Mouse (Mus musculus) CH12.LX (cell line): Measurements from ENCODE around the gene Ppih.

Experiments used
- CTCF ChIP-seq, 2 experiments: IDR thresholded peaks in 1 of 2; conservative IDR thresholded peaks in 1 of 2; 2 replicates each; pipeline ENCODE4 v1.5.1; 2011 to 2012; ENCODE audit warnings: low read depth in 2 of 2, low read length in 2 of 2, improper control_type of control experiment in 1 of 2, inconsistent platforms in 1 of 2, mild to moderate bottlenecking in 1 of 2, moderate library complexity in 1 of 2
- EP300 ChIP-seq: IDR thresholded peaks from 2 replicates; pipeline ENCODE4 v1.6.1; 2011; ENCODE audit warnings: low read length, improper control_type of control experiment
- ETS1 ChIP-seq: conservative IDR thresholded peaks from 2 replicates; pipeline ENCODE4 v1.6.1; 2012; ENCODE audit warnings: low read depth, mild to moderate bottlenecking, inconsistent platforms, low read length, improper control_type of control experiment, moderate library complexity
- GABPA ChIP-seq: IDR thresholded peaks from 2 replicates; pipeline ENCODE4 v1.6.1; 2012; ENCODE audit warnings: low read depth, low read length, improper control_type of control experiment, inconsistent platforms; ENCODE audit not compliant: insufficient replicate concordance
- JUND ChIP-seq: conservative IDR thresholded peaks from 2 replicates; pipeline ENCODE4 v1.6.1; 2011; ENCODE audit warnings: low read depth, low read length, improper control_type of control experiment
- MAZ ChIP-seq: IDR thresholded peaks from 2 replicates; pipeline ENCODE4 v1.6.1; 2012; ENCODE audit warnings: low read depth, mild to moderate bottlenecking, inconsistent platforms, low read length, improper control_type of control experiment, moderate library complexity
- NELFE ChIP-seq: IDR thresholded peaks from 2 replicates; pipeline ENCODE4 v1.6.1; 2011; ENCODE audit warnings: low read depth, low read length, improper control_type of control experiment
- POLR2A ChIP-seq: IDR thresholded peaks from 2 replicates; pipeline ENCODE4 v1.6.1; 2011; ENCODE audit warnings: low read depth, mild to moderate bottlenecking, improper control_type of control experiment, low read length
- UBTF ChIP-seq: IDR thresholded peaks from 2 replicates; pipeline ENCODE4 v1.6.1; 2012; ENCODE audit warnings: low read depth, mild to moderate bottlenecking, inconsistent platforms, low read length, improper control_type of control experiment, moderate library complexity
- USF1 ChIP-seq: IDR thresholded peaks from 2 replicates; pipeline ENCODE4 v1.6.1; 2014; ENCODE audit warnings: low read depth, mild to moderate bottlenecking, inconsistent platforms, low read length, improper control_type of control experiment
- USF2 ChIP-seq: conservative IDR thresholded peaks from 2 replicates; pipeline ENCODE4 v1.6.1; 2011; ENCODE audit warnings: low read depth, low read length, improper control_type of control experiment

DNA sequence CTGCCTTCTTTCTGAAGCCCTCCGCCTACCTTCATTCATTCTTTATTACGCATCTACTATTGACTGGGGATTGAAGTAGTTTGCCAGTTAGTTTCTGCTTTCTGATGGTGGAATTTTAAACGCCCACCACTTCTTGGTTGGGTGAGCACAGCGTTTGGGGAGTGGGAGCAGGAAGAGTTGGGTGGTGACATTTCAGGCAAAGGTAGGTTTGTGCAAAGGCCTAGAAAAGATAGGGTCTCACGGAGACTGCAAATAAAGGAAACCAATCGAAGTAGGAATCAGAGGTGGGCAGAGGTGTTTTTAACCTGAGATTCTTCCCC lies 25.3 kb downstream of the Ppih start:
- TF ChIP-seq POLR2A (no peak), UBTF (no peak), EP300 (no peak), GABPA (no peak), NELFE (no peak), CTCF (conservative IDR thresholded peaks at IDR 0.05 in 1 of 2, IDR thresholded peaks at IDR 0.05 in 1 of 2; ENCODE audit: low read depth in 2 of 2, low read length in 2 of 2) (no peak), MAZ (no peak), USF1 (no peak), ETS1 (no peak), USF2 (no peak), JUND (no peak)
